Mouse (Mus musculus): ENCODE measurements at regions not wholly inside any gene's neighbourhood (a gene's known extent, or its start where the extent isn't known, plus 50 kb on each side); places are given as distances from the start of the nearest gene placed in this dataset.

DNA sequence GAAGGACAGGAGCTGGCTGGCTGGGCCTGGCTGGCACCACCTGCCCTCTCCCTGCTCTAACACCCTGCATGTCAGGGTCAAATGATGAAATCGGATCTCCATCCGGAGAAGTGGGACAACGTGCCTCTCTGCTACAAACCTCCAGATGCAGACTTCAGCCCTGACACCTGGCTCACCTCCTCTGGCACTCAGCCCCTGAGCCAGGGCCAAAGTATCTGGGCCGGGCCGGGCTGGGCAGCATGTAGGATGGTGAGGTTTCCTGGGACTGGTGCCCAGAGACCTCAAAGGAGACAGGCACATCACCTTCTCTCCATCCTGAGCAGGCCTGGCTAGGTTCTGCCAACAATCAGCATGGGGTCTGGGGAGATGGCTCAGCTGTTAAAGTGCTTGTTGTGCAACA lies 113.5 kb downstream of the Tfcp2l1 start:
- Histone ChIP-seq H3K4me3 (no peak overlapping the region), H3K9me3 (0 out of 2 replicates have a peak, but pooled peaks cover 4% of the 10 kb centered on the region)
- no peak for DNase-seq (ENCODE audit: low spot score)

DNA sequence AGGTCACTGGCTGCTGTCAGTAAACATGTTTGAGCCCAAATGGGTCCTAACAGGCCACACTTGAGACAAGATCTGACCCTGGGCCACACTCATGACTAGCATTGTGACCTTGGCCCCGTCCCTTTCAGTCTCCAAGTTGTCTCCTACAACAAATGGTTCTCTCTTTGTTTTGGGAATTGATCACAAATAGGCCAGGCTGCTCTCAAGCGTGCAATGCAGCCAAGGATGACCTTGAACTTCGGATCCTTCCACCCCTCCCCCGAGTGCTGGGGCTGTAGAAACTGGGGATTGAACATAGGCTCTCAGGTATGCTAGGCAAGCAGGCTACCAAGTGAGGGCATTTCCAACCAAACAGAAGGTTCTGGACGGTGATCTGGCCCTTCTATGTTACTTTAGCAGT lies 120.5 kb downstream of the Tfcp2l1 start:
- Histone ChIP-seq H3K4me1 (peaks cover 9% of the 10 kb centered on the region), H3K36me3 (replicated peaks) (no peaks in the 10 kb centered on the region), H3K4me3 (no peak overlapping the region), H3K27ac (replicated peaks) (no peak overlapping the region), H3K9me3 (0 out of 2 replicates have a peak, but pooled peaks cover 4% of the 10 kb centered on the region), H3K27me3 (replicated peaks; ENCODE audit: low read depth, poor library complexity, severe bottlenecking) (no peaks in the 10 kb centered on the region)
- DNase-seq (ENCODE audit: low spot score), result no peak
- 79% methylated on average over 5 of the region's 5 CpGs for WGBS

More for the DNA sequence above, 113.5 kb downstream of the Tfcp2l1 start:
- Histone ChIP-seq H3K27me3 (replicated peaks; ENCODE audit: low read depth, poor library complexity, severe bottlenecking) (no peaks in the 10 kb centered on the region), H3K27ac (replicated peaks) (no peak overlapping the region), H3K36me3 (replicated peaks) (no peaks in the 10 kb centered on the region), H3K4me1 (peaks cover under 1% of the 10 kb centered on the region)
- 84% methylated on average over 5 of the region's 5 CpGs for WGBS

DNA sequence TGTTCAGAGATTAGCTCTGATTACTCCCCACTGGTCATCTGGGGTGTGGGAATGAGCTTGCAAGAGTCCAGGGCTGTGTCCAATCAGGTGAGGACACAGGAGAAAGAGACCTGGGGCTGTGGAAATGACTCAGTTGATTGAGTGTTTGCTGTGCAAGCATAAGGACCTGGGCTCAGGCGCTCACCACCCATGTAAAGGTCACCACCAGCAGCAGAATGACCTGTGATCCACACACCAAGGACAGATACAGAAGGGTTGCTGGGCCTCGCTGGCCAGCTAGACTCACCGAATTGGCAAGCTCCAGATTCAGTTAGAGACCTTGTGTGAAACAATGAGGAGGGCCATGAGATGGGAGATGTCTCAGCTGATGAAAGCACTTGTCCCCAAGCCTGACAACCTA lies 125.1 kb downstream of the Tfcp2l1 start:
- no peaks in the 10 kb centered on the region for H3K27me3 ChIP-seq (replicated peaks; ENCODE audit: low read depth, poor library complexity, severe bottlenecking)
- H3K4me1 ChIP-seq, result 0 out of 2 replicates have a peak, but pooled peaks cover 6% of the 10 kb centered on the region
- 92% methylated on average over 3 of the region's 3 CpGs for WGBS
- H3K27ac ChIP-seq (replicated peaks), result no peak overlapping the region
- no peaks in the 10 kb centered on the region for H3K36me3 ChIP-seq (replicated peaks)
- no peak for DNase-seq (ENCODE audit: low spot score)
- no peak overlapping the region for H3K4me3 ChIP-seq
- H3K9me3 ChIP-seq, result no peaks in the 10 kb centered on the region

DNA sequence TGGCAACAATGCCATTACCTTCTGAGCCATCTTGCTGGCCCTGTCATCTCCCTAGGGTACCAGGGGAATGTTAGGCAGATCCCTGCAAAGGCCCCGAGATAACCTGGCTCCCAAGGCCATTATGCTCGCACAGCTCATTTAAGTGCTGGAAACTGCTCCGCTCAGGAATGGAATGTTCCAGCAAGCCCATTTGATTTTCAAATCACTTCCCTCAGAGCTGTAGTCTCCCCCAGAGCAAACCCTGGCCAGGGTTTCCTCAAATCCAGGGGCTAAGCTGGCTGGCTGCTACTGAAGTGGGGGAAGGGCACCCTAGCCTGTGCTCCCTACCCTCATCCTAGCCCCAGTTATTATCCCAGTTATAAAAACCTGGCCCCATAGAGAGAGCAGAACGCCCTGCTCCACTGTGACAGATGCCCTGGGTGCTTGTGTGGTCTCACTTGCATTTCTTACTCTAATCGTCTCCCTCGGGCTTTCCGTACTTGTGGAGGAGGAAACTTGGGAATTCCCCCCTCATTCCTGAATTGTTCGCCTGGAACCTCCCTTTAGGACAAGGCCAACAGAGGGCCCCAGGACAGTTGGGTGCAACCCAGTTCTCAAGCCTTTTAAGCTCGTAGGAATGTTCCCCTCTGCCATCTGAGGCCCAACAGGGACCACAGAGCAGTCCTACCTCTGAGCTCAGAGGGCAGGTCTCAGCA lies 128.6 kb downstream of the Tfcp2l1 start:
- Histone ChIP-seq H3K4me3 (no peak overlapping the region), H3K27me3 (replicated peaks; ENCODE audit: low read depth, poor library complexity, severe bottlenecking) (no peaks in the 10 kb centered on the region), H3K4me1 (peaks cover 11% of the 10 kb centered on the region; the same call in 1 of the 2 replicates), H3K9me3 (no peaks in the 10 kb centered on the region), H3K36me3 (replicated peaks) (no peaks in the 10 kb centered on the region), H3K27ac (replicated peaks) (0 out of 2 replicates have a peak overlapping the region, but pooled peaks have one; percentile 19)
- no peak for DNase-seq (ENCODE audit: low spot score)
- 59% methylated on average over 9 of the region's 9 CpGs for WGBS

DNA sequence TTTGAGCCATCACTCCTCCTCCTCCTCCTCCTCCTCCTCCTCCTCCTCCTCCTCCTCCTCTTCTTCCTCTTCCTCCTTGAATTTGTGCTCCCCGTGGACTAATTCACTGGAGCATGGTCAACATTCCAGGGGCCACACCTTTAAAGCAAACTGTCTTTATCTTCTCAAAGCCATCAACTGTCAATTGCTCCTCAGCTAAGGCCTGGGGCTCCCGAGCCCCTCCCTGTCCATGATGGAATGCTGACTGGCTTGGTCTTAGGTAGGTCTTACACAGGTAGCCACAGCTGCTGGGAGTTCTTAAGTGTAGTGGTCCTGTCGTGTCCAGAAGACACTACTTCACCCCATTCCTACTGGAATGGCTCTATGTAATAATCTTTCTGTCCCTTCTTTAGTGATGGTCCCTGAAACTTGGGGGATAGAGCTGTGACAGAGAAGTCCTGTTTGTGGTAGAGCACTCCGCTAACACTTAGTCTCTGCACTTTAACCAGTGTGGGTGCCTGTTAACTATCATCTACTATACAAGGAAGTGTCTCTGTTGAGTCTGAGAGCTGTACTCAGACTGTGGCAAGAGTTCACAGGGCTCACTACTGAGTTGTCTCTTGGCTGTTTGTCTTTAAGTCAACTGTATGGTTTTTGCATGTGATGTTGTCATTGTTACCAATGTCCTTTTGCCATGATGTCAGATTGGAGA lies 129.7 kb downstream of the Tfcp2l1 start:
- H3K27me3 ChIP-seq (replicated peaks; ENCODE audit: low read depth, poor library complexity, severe bottlenecking), result no peaks in the 10 kb centered on the region
- no peak overlapping the region for H3K27ac ChIP-seq (replicated peaks)
- no peaks in the 10 kb centered on the region for H3K9me3 ChIP-seq
- no peak overlapping the region for H3K4me3 ChIP-seq
- WGBS, result 73% methylated on average over 4 of the region's 4 CpGs
- no peaks in the 10 kb centered on the region for H3K36me3 ChIP-seq (replicated peaks)
- H3K4me1 ChIP-seq, result peaks cover 11% of the 10 kb centered on the region; the same call in 1 of the 2 replicates
- no peak for DNase-seq (ENCODE audit: low spot score)

DNA sequence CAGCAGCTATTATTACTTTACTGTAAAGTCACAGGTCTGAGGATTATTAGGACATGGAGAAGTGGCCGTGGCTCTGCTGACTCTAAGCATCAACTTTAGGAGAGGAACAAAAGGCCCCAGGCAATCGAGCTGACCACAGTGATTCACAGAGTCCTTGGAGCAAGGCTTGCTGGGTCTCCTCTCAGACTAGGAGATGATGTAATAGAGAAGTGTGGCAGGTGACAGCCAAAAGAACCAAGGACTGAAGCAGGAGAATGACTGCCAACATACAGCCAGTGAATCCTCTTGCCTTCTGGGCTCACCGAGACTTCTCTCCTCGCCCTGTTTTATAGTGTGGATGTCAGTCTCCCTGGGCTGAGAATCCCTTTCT lies 130.3 kb downstream of the Tfcp2l1 start:
- H3K36me3 ChIP-seq (replicated peaks), result no peaks in the 10 kb centered on the region
- no peak overlapping the region for H3K27ac ChIP-seq (replicated peaks)
- WGBS, result 79% methylated on average over 4 of the region's 4 CpGs
- DNase-seq (ENCODE audit: low spot score), result no peak
- H3K4me3 ChIP-seq, result no peak overlapping the region
- peaks cover 11% of the 10 kb centered on the region; the same call in 1 of the 2 replicates for H3K4me1 ChIP-seq
- H3K9me3 ChIP-seq, result no peaks in the 10 kb centered on the region
- H3K27me3 ChIP-seq (replicated peaks; ENCODE audit: low read depth, poor library complexity, severe bottlenecking), result no peaks in the 10 kb centered on the region

DNA sequence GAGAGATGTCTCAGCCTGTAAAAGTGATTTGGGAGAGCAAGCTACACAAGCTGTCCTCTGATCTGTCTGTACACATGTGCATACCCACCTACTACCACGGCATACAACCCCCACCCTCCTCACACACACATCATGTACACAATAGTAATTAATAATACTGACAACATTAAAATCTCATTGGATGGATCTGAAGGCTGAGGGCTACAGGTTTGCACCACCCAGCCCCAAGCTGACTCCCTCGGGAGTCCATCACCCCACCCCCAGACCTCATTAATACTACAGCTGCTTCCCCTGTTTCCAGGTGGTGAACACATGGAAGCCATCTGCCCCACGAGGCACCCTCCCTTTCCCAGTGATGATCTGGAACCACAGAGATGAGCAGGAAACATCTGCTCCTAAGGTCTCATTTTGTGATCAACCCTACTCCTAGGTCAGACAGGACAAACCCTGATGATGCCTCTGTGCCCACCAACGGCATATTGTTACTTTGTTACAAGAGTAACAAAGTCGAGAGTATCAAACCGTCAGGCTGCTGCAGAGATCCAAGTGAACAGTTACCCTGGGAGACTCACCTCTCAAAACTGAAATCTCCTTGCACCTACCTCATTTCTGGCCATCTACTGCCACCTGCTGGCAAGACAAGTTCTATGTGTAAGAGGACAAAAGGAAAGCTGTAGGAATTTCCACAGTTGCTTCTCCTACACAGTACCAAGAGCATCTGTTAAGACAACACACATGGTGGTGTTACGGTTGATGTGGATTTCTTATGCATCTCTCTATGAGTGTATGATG lies 131.6 kb downstream of the Tfcp2l1 start:
- Histone ChIP-seq H3K27ac (replicated peaks) (no peak overlapping the region), H3K27me3 (replicated peaks; ENCODE audit: low read depth, poor library complexity, severe bottlenecking) (no peaks in the 10 kb centered on the region), H3K4me1 (peaks cover 11% of the 10 kb centered on the region; the same call in 1 of the 2 replicates), H3K9me3 (no peaks in the 10 kb centered on the region), H3K36me3 (replicated peaks) (no peaks in the 10 kb centered on the region), H3K4me3 (no peak overlapping the region)
- peak; percentile 83 for DNase-seq (ENCODE audit: low spot score)
- 41% methylated on average over 7 of the region's 7 CpGs for WGBS

DNA sequence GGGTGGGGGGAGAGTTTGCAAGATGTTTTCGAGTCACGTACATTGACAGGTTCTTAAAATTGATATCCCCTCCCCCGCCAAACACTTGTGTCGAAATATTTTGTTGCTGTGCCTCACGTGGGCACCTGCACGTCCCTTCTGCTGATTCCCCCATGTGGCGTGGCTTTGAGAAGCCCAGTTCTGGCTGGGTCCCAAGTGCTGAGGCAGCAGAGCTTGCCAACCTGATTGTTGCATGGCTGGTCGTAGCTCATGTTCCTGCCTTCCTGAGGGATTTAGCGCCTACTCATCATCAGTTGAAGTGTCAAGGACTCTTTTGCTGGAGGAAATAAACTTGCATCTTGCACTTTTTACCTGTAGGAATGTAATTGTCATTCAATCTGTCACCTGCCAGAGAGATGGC lies 137.8 kb downstream of the Tfcp2l1 start:
- Histone ChIP-seq H3K4me1 (peaks cover 15% of the 10 kb centered on the region), H3K36me3 (replicated peaks) (no peaks in the 10 kb centered on the region), H3K9me3 (no peaks in the 10 kb centered on the region), H3K4me3 (no peak overlapping the region), H3K27me3 (replicated peaks; ENCODE audit: low read depth, poor library complexity, severe bottlenecking) (0 out of 2 replicates have a peak, but pooled peaks cover 5% of the 10 kb centered on the region), H3K27ac (replicated peaks) (no peak overlapping the region)
- no peak for DNase-seq (ENCODE audit: low spot score)
- WGBS, result 77% methylated on average over 9 of the region's 9 CpGs

DNA sequence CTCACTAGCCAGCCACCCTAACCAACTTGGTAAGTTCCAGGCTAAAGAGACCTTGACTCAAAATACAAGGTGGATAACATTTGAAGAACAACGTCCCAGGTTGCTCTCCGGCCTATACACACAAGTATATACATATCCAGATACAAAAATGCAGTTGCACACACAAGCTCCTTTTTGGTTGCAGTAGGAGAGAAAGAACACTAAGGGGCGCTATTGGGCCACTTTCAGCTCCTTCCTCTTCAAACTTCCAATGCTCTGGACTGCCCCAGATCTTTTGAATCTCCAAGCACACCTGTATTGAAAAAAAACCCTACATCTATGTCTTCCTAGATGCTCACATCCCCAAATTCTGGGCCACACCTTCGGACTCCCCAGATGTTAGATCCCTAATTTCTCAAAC lies 141.1 kb downstream of the Tfcp2l1 start:
- 29% methylated on average over 4 of the region's 4 CpGs for WGBS
- DNase-seq (ENCODE audit: low spot score), result peak; percentile 54

DNA sequence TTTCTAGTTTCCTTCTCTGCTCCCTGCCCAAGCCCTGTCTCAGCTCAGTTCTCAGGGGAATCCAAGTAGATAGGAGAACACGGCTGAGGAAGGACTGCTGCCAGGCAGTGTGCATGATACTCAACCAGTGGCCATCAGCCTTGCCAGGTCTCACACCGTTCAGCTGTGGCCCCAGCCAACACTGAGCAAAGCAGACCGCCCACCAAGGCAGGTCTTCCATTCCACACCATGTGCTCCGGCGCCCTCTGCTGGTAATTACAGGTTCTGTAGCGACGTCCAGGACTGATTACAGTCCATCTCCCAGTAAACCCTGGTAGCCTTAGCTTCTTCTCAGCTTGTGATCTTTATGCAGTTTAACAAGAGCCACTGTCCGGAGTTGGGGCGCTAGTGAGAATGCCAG lies 144.5 kb downstream of the Tfcp2l1 start:
- 16% methylated on average over 9 of the region's 9 CpGs for WGBS
- Histone ChIP-seq H3K4me1 (peaks cover 14% of the 10 kb centered on the region), H3K27me3 (replicated peaks; ENCODE audit: low read depth, poor library complexity, severe bottlenecking) (peaks cover 17% of the 10 kb centered on the region; the same call in 1 of the 2 replicates), H3K36me3 (replicated peaks) (no peaks in the 10 kb centered on the region), H3K4me3 (no peak overlapping the region), H3K9me3 (no peaks in the 10 kb centered on the region), H3K27ac (replicated peaks) (no peak overlapping the region)
- peak; percentile 77 for DNase-seq (ENCODE audit: low spot score)

More for the DNA sequence above, 141.1 kb downstream of the Tfcp2l1 start:
- Histone ChIP-seq H3K36me3 (replicated peaks) (no peaks in the 10 kb centered on the region), H3K9me3 (no peaks in the 10 kb centered on the region), H3K4me1 (peaks cover 15% of the 10 kb centered on the region), H3K27me3 (replicated peaks; ENCODE audit: low read depth, poor library complexity, severe bottlenecking) (0 out of 2 replicates have a peak, but pooled peaks cover 5% of the 10 kb centered on the region), H3K4me3 (no peak overlapping the region), H3K27ac (replicated peaks) (no peak overlapping the region)

DNA sequence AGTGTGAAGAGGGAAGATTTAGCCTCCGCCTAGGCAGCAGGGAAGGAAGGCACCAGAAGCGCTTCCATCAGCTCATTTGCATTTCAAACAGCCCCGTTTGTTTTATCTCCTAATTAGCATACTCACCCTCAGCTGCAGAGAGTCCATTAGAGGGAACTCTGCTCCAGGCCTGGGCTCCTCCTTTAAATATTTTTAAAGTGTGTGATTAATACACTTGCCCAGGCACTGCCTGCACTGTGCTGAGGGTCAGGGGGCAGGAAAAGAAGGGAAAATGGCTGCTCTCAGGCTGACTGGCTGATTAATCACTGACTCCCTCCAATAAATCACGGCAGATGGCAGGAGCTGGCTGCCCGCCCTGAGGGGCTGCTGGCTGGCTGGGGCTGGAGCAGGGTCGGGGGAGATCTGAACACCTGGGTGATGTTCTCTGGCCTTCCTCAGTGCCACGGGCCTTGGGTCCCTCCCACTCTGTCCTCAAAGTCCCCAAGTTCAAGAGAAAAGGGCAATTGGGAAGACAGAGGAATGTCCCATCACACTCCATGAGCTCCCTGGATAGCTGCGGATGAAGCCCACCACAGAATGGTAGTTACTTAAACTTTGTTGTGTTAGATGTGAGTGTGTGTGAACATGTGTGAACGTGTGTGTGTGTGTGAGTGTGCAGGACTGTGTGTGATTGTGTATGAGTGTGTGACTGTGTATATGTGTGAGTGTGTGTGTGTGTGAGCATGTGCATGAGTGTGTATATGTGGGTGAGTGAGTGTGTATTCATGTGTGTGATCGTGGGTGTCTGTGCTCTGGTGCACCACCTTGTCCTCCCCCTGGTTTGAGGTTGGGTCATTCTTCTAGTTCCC lies 149.1 kb downstream of the Tfcp2l1 start:
- WGBS, result 35% methylated on average over 10 of the region's 10 CpGs
- no peak overlapping the region for H3K4me3 ChIP-seq

More for the DNA sequence above, 149.1 kb downstream of the Tfcp2l1 start:
- Histone ChIP-seq H3K9me3 (no peaks in the 10 kb centered on the region), H3K27me3 (replicated peaks; ENCODE audit: low read depth, poor library complexity, severe bottlenecking) (peaks cover 12% of the 10 kb centered on the region; the same call in 1 of the 2 replicates), H3K36me3 (replicated peaks) (no peaks in the 10 kb centered on the region), H3K27ac (replicated peaks) (peak overlapping the region; percentile 57), H3K4me1 (peaks cover 10% of the 10 kb centered on the region)
- DNase-seq (ENCODE audit: low spot score), result peak; percentile 57

Measured in embryonic facial prominence, embryonic 10.5 days (tissue).